Mouse (Mus musculus) limb, embryonic 14.5 days (tissue): ENCODE measurements at regions not wholly inside any gene's neighbourhood (a gene's known extent, or its start where the extent isn't known, plus 50 kb on each side); places are given as distances from the start of the nearest gene placed in this dataset.

Source experiments
- ATAC-seq: fragments of 200-750 bp; cut with Nextera tagmentation; 2 replicates; pipeline ENCODE4 v1.8.0; 2017; ENCODE audit warnings: low read depth, moderate number of reproducible peaks, moderate TSS enrichment; ENCODE audit not compliant: low FRiP score
- DNase-seq: peaks from one replicate; pipeline ENCODE4 v3.0.0-alpha.2; 2015; ENCODE audit warnings: low spot score
- H3K27ac ChIP-seq: fragments of 300-500 bp; sonication (generic); replicated peaks from 2 replicates; pipeline ENCODE4 v1.5.1; 2014; ENCODE audit warnings: low read depth, mild to moderate bottlenecking, low read length, moderate library complexity, mixed read lengths
- H3K27me3 ChIP-seq: fragments of 300-500 bp; sonication (generic); 2 replicates; pipeline ENCODE4 v1.6.1; 2014; ENCODE audit warnings: low read length, mixed read lengths; ENCODE audit not compliant: control insufficient read depth, insufficient read depth
- H3K36me3 ChIP-seq: fragments of 300-500 bp; sonication (generic); 2 replicates; pipeline ENCODE4 v1.6.1; 2014; ENCODE audit warnings: mild to moderate bottlenecking, low read length, moderate library complexity, mixed read lengths; ENCODE audit not compliant: control insufficient read depth, insufficient read depth
- H3K4me1 ChIP-seq: fragments of 300-500 bp; sonication (generic); 2 replicates; pipeline ENCODE4 v1.6.1; 2014; ENCODE audit warnings: antibody characterized with exemption, low read length, mixed read lengths; ENCODE audit not compliant: control insufficient read depth, insufficient read depth
- H3K4me2 ChIP-seq: fragments of 300-500 bp; sonication (generic); replicated peaks from 2 replicates; pipeline ENCODE4 v1.6.1; 2014; ENCODE audit warnings: low read depth, mild to moderate bottlenecking, low read length, moderate library complexity; ENCODE audit not compliant: severe bottlenecking
- H3K4me3 ChIP-seq: fragments of 300-500 bp; sonication (generic); replicated peaks from 2 replicates; pipeline ENCODE4 v1.5.1; 2014; ENCODE audit warnings: low read length
- H3K9ac ChIP-seq: fragments of 300-500 bp; sonication (generic); 2 replicates; pipeline ENCODE4 v1.6.1; 2014; ENCODE audit warnings: mild to moderate bottlenecking, low read depth, low read length, moderate library complexity; ENCODE audit not compliant: severe bottlenecking
- H3K9me3 ChIP-seq: fragments of 300-500 bp; sonication (generic); 2 replicates; pipeline ENCODE4 v1.6.1; 2016; ENCODE audit warnings: low read length; ENCODE audit not compliant: control insufficient read depth
- POLR2A ChIP-seq: fragments of 200-500 bp; IDR thresholded peaks from 2 replicates; pipeline ENCODE4 v1.8.0; 2012; ENCODE audit warnings: inconsistent platforms, mild to moderate bottlenecking, moderate library complexity, borderline replicate concordance; ENCODE audit not compliant: insufficient read depth, insufficient read length; ENCODE audit errors: extremely low read depth
- WGBS: fragments of 180-500 bp; shearing (Covaris S2); extraction: QIAGEN DNeasy Blood & Tissue Kit; methylation state at CpG from one replicate; pipeline ENCODE4 v1.1.7; 2014; 5-methylcytosine and 5-hydroxymethylcytosine counted together

- no peak for TF ChIP-seq POLR2A
Measured at GRCm38 (mm10) chr19:15561511-15561910, 385.6 kb downstream of the Psat1 start.

DNA sequence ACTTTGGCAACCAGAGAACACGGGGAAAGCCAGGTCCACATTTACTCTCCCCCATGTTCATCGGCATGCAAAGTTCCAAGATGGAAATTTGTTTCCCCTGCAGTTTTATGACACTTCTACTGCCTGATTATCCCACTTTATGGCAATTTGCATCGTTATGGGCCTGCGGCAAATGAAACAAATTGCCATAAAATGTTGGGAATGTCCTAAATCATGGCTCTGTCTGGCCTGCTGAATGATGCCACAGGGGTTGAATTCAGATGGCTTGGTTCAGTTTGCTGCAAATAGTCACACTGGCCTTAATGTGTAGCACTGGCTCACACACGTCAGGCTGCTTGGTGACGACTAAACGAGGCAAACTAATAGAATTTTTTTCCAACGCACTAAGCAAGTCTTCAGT, 393.2 kb downstream of the Psat1 start:
- no peak overlapping the region for H3K9ac ChIP-seq
- WGBS: 27% methylated on average over 8 of the region's 8 CpGs

More at GRCm38 (mm10) chr19:15561511-15561910, 385.6 kb downstream of the Psat1 start:
- Histone ChIP-seq H3K9me3 (no peaks in the 10 kb centered on the region), H3K4me1 (no peaks in the 10 kb centered on the region), H3K36me3 (no peaks in the 10 kb centered on the region), H3K4me2 (no peak overlapping the region), H3K4me3 (no peak overlapping the region), H3K27ac (no peak overlapping the region), H3K27me3 (no peaks in the 10 kb centered on the region), H3K9ac (no peak overlapping the region)
- DNase-seq (no peak), ATAC-seq (no peak)
- WGBS: 73% methylated on average over 5 of the region's 5 CpGs

GRCm38 (mm10) chr19:15517853-15518252, 429.3 kb downstream of the Psat1 start:
- no peak overlapping the region for H3K4me3 ChIP-seq
- no peaks in the 10 kb centered on the region for H3K4me1 ChIP-seq
- ATAC-seq: no peak
- no peaks in the 10 kb centered on the region for H3K36me3 ChIP-seq
- no peak overlapping the region for H3K9ac ChIP-seq
- no peak for DNase-seq
- whole genome bisulfite sequencing: 65% methylated on average over 3 of the region's 3 CpGs
- H3K4me2 ChIP-seq: no peak overlapping the region
- TF ChIP-seq POLR2A: no peak
- no peaks in the 10 kb centered on the region for H3K9me3 ChIP-seq
- no peaks in the 10 kb centered on the region; the same call in 1 of the 2 replicates for H3K27me3 ChIP-seq
- no peak overlapping the region for H3K27ac ChIP-seq

More for the DNA sequence above, 393.2 kb downstream of the Psat1 start:
- no peak for TF ChIP-seq POLR2A
- Histone ChIP-seq H3K9me3 (no peaks in the 10 kb centered on the region), H3K27ac (no peak overlapping the region), H3K4me1 (no peaks in the 10 kb centered on the region), H3K27me3 (no peaks in the 10 kb centered on the region), H3K4me2 (no peak overlapping the region), H3K36me3 (no peaks in the 10 kb centered on the region), H3K4me3 (no peak overlapping the region)
- ATAC-seq (no peak), DNase-seq (no peak)

DNA sequence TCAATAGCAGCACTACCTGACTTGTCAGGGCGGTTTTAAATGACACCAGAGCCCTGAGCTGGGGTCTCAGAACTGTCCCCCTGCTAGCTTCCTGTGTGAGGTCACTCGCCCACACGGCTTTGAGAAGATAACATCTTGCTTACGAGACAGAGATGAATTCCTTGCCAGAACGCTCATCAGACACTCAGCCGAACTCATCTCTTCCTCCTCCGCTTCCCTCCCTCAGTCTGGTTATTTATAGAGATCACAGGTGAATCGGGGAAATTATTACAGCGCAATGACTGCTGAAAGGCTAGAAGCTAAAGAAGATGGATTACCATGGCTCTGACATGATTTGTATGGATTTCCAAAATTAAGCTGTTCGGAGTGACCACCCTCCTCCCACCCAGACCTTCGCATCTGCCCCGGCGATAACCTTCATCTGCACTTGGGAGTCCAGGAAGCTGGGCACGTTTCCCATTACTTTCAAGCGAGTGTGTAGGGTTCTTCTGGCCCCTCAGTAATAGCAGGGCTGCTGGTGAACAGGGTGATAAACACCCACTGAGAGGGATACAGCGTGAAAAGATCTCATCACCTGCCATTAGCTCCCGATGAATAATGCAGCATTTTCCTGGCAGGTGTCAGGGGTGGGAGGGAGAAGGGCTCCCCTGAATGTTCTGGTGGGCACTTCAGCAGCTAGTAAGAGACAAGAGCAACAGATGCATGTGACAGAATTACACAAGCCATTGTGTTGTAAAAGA, 430.4 kb downstream of the Psat1 start:
- TF ChIP-seq POLR2A: no peak
- WGBS: 39% methylated on average over 17 of the region's 17 CpGs
- Histone ChIP-seq H3K27me3 (no peaks in the 10 kb centered on the region; the same call in 1 of the 2 replicates), H3K27ac (no peak overlapping the region), H3K4me3 (no peak overlapping the region), H3K4me2 (no peak overlapping the region), H3K9me3 (no peaks in the 10 kb centered on the region), H3K9ac (no peak overlapping the region), H3K36me3 (no peaks in the 10 kb centered on the region), H3K4me1 (no peaks in the 10 kb centered on the region)
- ATAC-seq (no peak), DNase-seq (no peak)

DNA sequence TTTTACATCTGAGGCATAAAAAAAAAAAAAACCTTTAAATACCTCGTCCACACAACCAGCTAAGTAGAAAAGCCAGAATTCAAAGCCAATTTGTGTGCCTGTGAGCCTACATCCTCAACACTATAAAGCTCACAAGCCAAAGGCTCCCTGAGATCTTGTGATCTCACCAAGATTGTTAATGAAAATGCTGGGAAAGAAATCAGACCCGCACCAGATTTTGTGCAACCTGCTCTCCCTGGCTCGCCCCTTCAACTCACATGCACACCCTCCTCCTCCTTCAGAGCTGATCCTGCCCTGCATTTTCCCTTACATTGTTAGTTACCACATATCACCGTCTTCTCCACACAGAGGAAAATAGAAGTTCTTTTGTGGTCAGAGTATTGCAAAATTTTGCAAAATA, 433.9 kb downstream of the Psat1 start:
- no peak overlapping the region for H3K4me2 ChIP-seq
- H3K36me3 ChIP-seq: no peaks in the 10 kb centered on the region
- no peaks in the 10 kb centered on the region; the same call in 1 of the 2 replicates for H3K27me3 ChIP-seq
- H3K27ac ChIP-seq: no peak overlapping the region
- ATAC-seq: no peak
- no peaks in the 10 kb centered on the region for H3K4me1 ChIP-seq
- H3K9ac ChIP-seq: no peak overlapping the region
- no peak for DNase-seq
- TF ChIP-seq POLR2A: no peak
- no peaks in the 10 kb centered on the region for H3K9me3 ChIP-seq
- 69% methylated on average over 4 of the region's 4 CpGs for WGBS
- H3K4me3 ChIP-seq: no peak overlapping the region
